Mouse (Mus musculus): ENCODE measurements around the gene Gucy2g.
A peak's percentile ranks its signal among the peaks of the same experiment; 100 is the strongest.

Gene Gucy2g

DNA sequence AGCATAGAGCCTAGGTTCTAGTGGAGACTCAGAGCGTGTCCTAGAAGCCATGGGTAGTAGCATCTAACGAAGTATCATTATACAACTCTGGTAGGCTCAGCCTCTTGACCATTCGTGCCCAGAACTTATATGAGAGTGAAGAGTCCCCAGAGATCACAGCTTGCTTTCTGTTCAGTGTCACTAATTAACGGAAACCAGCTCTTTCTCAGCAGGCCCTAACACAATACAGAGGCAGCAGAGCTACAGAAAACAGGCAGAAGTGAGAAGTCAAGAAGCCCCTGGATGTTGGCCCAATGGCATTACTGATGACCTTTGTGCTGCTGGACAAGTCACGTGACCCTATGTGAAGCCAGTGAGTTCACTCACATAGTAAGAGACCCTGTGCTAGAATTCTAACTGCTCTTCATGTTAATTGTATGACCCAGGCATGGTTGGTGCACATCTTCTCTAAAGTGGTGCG lies at the start of gene Gucy2g:
Gene Gucy2g, minus strand, starts transcription at position 51 of the 460 bp plus-strand sequence.
- DNase-seq (ENCODE audit: low spot score in 2 of 2), result no peak

DNA sequence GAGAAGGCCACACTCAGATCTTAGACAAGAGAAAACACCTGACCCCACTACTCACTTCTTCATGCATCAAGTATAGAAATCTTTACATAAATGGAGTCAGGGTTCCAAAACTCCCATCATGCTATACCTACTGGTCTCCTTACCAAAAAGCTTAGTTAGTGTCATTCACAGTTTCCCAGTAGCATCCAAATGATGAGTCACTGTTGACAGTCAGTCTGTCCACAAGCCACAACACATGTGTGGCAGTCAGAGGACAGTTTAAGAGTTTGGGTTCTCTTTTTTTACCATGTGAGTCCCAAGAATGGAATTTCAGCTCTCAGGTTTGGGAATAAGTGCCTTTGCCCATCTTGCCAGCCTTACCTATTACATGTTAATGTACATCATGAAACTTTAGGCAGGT lies 47.9 kb upstream of the Gucy2g start:
- no peak for DNase-seq (ENCODE audit: low spot score in 2 of 2)

DNA sequence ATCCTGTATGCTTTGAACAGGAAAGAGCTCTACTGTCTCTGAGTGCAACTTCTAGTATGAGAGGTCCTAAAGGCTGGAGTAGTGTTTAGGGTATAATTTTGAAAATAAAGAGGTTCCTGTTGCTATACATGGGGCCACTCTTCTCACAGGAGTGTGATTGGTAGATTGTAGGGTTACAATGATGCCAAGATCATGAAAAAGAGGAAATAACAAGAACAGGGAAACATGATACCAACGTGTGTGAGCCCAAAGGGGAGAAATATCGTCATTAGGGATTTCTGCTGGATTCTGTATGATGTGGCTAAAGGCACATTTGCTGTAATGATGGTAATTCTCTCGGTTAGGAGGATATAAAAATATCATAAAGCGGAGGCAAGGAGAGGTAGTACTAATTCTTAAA lies 45.0 kb upstream of the Gucy2g start:
- no peak for DNase-seq (ENCODE audit: low spot score in 2 of 2)

DNA sequence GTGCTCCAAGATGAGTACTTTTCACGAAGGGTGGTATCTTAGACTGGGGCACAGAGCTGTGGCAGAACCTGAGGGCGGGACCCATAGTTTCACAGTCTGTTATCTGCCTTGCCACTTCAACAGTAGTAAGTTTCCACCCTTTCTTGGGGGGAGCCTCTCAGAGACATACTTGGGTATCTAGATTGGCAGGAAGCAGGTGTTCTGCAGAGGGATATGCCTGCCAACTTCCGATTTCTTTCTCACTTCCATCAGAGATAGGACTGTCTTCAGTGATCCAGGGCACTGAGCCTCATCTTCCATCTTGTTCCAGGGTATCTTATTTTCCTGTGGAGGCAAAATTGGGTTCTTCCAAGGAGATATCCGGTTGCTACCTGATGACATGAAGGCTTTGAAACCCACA lies 43.1 kb upstream of the Gucy2g start:
- DNase-seq (ENCODE audit: low spot score in 2 of 2), result no peak

DNA sequence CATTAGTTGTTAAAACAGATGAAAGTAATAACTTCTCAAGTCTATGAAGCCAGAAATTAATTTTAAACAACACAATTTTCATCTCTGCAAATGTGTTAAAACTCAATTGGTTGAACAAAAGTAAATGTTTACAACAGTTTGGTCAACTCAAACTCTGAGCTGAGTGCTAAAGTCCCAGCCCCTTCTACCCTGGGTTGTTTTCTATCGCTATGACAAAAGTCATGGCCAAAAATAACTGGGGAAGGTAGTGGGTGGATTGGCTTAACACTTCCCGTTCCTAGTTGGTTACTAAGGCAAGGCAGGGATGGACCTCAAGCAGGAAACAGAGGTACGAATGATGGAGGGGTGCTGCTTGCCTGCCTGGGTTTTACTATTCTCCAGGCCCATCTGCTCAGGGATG lies 35.7 kb upstream of the Gucy2g start:
- DNase-seq (ENCODE audit: low spot score in 2 of 2), result no peak

DNA sequence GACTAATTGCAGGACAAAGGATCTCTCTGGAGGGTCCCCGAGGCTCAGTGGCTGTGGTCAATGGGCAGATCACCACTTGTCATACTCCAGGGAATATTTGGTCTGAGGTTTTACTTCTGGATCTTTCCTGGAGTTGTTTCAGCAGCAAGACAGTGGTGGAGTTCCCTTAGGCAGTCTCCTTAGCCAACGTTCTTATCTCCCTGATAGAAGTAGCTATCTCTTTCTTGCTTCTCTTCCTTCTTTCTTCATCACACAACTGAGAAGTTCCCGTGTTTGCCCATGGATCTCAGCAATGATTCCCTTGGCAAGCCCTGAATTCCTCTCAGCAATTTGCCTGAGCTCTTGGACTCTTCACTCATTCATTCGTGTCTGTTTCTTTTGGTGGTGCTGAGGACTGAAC lies 35.1 kb upstream of the Gucy2g start:
- DNase-seq (ENCODE audit: low spot score in 2 of 2), result no peak

DNA sequence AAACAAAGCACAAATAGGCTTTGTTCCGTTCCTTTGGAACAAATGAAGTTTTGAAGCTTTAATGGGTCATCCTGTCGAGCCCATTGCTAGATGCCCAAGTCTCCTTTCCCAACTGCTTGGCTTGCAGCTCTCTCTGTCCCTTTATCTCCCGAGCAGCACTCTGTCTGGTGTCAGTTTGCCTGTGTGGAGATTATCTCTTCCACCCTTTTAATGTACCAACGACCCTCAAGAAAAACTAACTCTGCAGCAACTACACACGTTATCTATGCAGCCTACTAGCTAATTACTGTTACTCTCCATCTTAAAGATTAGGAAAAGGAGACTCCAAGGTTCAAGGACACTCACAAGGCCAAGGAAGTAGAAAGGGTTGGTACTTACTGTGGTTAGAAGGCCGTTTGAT lies 32.3 kb upstream of the Gucy2g start:
- DNase-seq (ENCODE audit: low spot score in 2 of 2), result no peak

DNA sequence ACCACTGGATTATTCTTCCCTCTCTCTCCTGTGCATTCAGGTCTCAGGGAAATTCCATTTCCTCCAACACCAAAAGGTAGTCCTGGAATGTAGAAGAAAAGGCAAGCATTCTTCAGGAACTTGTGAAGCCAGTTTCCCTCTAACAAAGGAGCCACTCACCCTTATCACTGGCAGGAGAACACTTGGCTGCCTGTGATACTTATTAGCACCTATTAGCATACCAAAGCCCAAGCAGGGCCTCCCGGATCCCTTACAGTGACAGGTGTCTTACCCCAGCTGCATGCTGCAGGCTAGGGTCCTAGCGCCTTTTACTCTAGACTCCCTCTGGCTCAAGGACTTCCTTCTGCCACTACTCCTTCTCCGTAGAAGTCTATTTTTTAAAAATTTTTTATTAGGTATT lies 30.4 kb upstream of the Gucy2g start:
- no peak for DNase-seq (ENCODE audit: low spot score in 2 of 2)

DNA sequence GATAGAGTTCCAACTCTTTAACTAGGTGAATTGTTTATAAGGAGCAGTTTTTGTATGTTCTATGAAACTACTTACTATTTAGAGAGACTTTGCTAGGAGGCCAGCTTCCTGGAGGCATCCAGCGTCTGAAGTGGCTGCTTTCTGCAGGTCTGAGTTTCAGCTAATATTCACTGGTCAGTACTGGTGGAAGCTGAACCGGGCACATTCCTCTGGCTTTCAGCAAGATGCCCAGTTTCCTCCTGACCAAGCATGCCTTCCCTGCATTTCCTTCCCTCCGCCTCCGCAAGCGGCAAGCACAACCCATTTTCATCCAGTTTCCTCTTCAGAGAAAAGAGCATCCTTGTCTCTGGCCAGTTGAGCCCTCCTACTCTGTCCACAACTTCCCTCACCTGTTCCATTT lies 28.0 kb upstream of the Gucy2g start:
- DNase-seq (ENCODE audit: low spot score in 2 of 2), result no peak

DNA sequence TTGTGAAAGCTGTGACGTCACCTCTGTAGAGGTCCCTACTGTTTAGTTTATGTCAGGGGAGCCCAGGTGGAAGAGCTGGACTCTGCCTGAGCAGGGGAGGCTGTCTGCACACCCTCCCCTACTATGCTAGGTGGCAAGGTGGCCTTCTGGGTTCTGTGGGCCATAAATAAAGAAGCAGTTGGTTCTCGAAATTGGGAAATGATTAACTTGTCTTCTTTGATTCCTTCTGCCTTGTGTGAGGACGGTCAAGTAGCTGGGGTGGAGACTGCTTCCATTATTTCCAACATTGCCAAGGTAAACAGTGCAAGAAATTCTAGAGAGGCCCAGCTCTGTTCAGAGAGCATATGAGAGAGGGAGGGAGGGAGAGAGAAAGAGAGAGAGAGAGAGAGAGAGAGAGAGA lies 27.1 kb upstream of the Gucy2g start:
- no peak for DNase-seq (ENCODE audit: low spot score in 2 of 2)

DNA sequence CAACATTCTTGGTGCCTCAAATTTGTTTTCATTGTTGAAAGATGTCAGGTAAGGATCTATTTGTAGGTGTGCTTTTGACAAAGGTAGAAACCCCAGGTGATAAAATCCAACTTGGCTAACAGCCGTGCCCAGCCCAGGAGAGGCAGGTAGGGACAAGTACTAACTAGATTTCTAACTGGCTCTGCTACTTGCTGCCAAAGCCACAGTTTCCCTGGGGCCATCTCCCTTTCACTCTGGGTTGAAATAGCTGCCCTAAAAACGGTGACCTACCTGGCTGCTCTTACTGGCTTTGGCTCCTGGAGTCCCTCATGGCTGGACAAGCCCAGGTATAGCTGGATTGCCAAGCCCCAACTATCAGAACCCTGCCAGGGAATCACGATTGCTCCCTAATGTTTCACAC lies 25.8 kb upstream of the Gucy2g start:
- DNase-seq (ENCODE audit: low spot score in 2 of 2), result no peak

DNA sequence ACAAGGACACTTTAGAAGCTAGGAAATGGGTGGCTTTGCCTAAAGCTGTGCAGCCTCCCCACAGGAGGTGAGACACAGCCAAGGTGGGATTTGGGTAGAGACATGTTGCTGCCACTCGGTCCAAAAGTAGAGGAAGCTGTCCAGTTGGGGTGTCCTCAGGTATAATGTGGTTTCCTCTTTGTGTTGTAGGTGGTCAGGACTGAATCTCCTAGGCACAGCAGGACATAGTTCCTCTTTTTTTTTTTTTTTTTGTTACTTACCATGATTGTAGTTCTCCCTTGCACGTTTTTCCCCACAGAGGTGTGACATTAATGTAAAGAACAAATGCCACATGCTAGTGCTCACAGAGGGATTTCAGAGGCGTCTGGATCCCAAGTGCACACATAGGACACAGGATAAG lies 24.2 kb upstream of the Gucy2g start:
- no peak for DNase-seq (ENCODE audit: low spot score in 2 of 2)

DNA sequence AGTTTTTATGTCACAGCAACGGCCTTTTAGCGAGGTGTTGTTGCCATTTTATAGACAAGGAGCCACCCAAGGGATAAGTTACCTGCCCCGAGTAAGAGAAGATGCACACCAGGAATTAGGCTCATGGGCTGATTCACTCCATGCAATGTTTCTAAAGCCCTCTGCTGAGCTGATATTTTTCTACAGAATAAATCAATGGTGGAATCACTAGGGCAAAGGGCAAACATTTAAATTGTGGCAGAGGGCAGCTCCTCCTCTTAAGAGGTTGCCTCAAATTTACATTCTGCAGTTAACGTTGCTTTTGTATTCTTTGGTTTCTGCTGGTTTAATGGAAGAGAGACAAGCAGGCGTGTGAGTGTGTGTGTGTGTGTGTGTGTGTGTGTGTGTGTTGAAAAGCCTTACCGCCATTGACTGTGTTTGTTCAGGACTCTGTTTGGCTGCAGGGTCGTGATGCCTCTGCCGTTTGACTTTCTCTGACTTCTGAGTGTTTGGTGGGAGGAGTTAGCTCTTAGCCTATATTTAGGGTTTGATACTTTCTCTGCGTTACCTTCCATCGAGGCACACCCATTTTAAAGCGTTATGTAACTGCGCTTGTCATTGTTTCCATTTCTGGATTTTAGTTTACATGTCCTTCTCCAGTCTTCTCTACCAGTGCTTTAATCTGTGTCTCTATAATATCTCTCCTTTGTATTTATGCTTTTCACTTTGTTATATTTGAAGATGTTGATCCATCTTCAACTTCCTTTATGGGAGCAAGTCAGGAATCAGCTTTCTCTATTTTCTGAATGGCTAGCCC lies 19.6 kb upstream of the Gucy2g start:
- no peak for DNase-seq (ENCODE audit: low spot score in 2 of 2)

DNA sequence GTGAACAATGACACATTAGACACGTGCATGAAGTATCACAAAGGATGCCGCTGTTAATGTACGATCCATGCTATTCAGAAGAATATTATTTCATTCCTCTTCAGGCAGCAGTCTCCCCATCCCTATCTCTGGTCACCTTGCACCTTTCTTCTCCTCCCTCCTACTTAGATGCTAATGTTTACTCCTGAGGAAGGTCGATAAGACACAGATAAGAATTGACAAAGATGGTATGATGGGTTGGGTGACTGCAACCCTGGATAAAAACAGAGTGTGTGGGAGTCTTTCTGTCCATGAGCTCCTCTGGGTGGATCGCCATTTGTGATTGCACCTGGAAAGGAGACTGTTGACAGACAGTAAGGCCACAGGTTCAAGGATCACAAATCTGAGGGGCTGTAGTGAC lies 17.5 kb upstream of the Gucy2g start:
- no peak for DNase-seq (ENCODE audit: low spot score in 2 of 2)

DNA sequence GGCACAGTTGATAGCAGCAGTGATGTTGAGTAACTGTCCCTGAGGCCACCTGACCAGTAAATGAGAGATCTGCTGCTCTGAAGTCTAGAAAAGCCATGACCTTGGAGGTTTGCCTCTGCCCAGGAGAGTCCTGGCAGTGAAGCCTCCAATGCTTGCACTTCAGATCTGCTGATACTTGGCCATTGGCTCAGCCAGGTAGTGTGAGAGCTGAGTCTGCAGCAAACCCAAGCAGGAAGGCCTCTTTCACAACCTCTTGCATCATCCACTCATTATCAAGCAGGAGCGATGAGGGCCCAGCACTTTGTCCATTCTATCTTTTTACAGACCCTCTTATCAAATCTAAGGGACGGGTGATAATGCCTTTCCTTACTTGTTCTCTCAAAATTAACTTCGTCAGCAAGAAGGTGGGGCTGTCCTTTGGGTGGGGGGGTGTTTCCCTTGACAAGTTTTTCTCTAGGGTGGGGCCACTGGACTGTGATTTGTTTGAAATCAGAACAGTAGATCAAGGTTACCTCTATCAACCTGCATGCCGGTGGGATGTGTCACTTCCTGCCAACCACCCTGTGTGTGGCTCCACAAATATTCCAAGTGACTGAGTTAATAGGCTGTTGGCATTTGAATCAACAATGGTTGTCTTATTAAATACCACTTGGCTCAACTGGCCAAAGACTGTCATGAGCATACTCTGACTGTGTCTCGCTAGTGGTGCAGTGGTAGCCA lies 16.8 kb upstream of the Gucy2g start:
- no peak for DNase-seq (ENCODE audit: low spot score in 2 of 2)

DNA sequence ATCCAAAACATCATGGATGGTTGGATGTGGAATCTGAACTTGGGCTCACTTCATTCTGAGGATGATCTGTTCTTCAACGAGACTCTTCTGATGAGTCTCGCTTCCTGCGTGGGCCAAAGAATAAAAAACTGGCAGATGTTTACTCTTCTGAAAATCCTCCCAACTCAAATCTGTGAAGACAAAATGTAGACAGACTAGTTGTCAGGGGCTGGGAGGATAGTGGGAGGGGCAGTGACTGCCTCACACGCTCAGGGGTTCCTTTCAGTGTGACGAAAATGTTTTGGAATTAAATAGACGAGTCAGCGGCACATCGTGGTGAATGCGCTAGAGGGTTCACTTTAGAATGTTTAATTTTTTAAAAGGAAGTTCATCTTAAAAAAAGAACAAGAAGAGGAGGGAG lies 15.1 kb upstream of the Gucy2g start:
- DNase-seq (ENCODE audit: low spot score in 2 of 2), result no peak

DNA sequence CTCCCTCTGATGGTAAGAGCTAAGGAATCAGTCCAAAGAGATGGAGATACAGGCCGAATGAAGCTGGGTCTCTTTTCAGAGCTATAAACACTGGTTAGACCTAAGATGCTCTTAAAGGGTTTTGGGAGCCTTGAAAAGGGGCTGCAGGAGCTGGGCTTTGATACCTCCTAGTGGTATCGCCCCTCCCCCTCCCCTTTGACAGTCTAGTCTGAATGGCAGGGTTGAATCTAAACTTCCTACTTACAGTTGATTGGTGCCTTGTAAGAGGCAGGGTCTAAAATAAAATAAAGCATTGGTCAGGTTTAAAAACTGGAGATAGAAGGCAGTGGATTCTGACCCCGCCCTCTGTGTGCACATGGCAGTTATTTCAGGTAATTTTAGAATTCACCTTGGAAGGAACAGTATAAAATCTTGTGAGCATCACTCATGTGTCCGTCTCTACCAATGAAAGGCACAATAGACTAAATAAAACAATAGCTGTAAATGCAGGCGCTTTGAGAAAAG lies 13.5 kb upstream of the Gucy2g start:
- DNase-seq (ENCODE audit: low spot score in 2 of 2), result peak in 1 of 2 experiments; percentile 23

DNA sequence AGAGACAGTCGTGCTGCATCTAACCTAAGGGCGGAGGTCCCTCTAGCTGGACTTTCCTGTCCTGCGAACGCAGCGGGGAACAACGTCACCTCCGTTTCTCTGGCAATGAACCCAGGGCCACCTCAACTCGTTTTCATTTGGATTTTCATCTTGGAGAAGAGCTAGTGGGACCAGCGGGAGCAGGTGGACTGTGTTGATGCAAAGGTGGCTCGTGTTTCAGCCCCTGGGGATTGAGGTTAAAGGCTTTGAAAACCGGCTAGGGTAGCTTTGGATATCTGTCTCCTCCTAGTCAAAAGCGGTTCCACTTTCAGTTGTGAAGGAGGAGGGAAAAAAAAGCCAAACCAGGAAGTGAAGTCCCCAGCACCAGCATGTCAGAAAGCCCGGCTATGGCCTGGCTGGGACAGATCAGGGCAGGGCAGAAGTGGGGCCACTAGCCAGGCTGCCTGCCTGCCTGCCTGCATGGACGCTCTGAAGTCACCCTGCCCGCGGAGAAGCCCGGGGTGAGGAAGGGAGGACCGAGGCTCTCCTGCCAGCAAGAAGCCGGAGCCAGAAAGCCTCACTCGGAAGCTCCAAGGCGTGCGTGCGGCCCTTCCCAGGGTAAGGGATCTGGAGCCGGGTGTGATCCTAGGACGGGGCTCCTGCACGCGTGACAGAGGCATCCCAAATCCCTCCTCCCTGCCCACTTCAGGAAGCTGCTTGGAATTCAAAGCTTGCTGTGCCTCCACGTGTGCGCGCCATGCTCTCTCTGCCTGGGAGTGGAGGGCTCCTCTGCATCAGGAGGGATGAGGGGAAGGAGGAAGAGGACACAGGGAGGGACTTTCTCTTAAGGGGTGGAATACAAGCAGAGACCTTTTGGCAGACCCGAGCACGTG lies 12.8 kb upstream of the Gucy2g start:
- peak in 1 of 2 experiments; percentile 28 for DNase-seq (ENCODE audit: low spot score in 2 of 2)

DNA sequence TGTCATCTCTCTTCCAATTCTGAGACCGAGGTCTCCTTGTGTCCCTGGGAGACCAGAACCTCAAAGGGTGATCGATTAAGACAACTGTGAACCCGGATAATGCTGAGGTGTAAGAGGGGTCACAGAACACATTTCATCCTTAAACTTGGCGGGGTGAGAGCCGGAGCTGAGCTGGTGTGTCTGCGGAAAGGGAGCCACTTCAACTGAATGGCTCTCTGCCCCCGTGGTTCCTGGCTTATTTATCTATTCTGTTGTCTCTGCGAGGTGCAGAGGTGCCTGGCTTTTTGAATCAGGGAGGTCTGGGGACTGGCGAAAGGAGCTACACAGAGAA lies 12.2 kb upstream of the Gucy2g start:
- no peak for DNase-seq (ENCODE audit: low spot score in 2 of 2)

DNA sequence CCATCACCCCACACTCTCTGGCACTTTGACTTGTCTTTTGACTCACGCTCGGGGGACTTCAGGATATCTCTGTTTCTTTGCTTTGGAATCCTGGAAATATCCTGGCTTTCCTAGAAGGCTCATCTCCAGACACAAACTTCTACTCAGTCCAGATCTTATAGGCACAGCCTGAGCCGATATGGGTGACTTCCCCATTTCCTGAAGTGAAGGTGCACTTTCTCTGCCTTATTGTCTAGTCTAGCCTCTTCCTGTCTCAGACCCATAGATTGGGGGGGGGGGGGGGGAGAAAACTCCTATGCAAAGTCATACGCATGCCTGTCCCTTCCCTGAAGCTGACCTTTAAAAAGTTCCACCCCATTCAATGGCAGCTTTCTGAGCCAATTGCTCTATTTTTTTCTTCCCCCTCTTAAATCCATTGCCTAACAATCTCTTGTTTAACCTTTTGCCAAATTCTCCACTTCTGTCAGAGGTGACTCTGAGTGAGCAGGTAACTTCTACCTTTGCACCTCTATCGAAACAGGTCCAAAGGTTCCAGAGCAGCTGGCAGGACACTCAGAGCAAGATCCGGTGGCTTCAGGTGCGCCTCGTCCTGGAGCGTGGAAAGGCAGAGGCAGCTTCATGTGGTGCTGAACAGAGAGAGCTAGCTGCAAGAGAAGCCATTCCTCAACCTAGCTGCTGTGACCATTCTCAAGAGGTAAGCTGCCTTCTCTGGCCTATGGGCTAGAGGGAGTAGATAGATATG lies 10.5 kb upstream of the Gucy2g start, which contains the start of gene Acsl5:
Gene Acsl5, plus strand, starts transcription at position 556 of the 742 bp plus-strand sequence.
- DNase-seq (ENCODE audit: low spot score in 2 of 2), result no peak

DNA sequence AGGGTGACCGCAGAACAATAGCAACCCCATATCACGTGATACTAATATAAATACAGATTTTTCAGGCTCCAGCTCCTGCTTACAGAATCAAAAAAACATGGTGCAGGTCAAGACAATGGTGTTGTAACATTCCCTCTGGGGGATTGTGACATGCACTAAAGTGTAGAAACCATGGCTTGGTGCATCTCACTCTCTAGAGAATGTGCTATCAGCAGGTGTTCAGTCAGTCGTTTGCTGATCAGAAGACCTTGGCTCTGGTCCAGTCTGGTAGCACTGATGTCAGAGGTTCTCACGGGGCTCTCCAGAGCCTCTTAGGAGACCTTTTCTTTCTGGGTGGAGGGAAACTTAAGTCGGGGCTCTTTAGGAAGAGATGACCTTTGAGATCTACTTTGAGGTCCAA lies 9.4 kb upstream of the Gucy2g start:
- DNase-seq (ENCODE audit: low spot score in 2 of 2), result no peak

Data from cerebellum, postnatal 4 days (tissue).